Mouse (Mus musculus): ENCODE data around the gene Cpne2.

Gene Cpne2

DNA sequence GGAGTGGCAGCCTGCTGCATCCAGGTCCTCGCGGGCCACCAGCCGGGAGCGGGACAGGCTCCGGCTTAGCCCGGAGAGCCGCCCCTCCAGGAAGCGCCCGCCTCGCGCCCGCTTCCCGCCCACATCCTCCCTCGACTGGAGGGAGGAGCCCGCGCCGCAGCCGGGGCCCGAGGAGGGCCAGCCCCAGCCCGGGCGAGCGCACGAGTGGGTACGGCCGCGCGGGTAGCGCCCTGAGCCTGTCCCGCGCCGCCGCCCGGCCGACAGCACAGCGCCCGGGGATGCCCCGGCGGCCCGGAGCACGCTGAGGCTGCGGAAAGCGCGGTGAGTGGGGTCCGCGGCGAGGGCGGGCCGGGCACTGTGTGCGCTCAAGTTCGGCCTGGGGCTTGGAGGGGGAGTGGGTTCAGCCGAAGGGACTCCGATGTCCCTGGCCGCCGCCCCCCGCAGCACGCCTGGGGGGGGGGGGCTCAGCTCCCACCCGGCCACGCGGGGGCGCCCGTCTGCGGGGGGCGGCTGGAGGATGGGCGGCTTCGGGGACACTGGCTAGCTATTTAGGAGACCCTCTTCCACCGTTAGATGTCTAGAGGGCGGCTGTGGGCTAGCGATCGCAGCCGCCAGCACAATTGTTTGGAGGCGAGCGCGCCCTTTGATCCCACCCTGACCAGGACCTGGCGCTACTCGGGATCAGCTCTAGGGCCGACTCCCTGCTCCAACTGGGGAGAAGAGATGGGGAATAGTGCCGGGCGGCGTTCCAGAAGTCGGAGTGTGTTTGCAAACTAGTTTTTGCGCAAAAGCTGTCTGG lies at the start of gene Cpne2:
Cpne2 (plus strand) TSS at position 118 of the 799 bp plus-strand sequence.
- ATAC-seq (ENCODE audit: low TSS enrichment), result peak; percentile 67

GRCm38 (mm10) chr8:94485288-94485687 lies 47.5 kb upstream of the Cpne2 start:
- ATAC-seq (ENCODE audit: low TSS enrichment), result no peak

DNA sequence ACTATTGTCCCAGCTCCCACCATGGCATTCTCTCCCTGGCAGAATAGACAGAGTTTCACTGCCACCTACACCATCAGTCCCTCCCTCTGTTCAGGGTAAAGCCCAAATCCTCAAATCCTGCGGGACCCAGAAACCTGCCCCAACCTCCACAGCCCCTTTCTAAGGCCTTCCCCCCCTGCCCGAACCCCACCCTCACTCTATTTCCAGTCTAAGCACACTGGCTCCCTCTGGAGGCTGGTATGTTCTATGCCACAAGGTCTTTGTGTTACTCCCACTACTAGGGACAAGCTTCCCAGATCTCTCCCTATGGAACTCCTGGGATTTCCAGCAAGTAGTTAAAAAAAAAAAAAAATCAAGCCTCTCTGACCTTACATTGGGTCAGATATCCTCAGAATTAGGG lies 46.9 kb upstream of the Cpne2 start:
- peak; percentile 82 for ATAC-seq (ENCODE audit: low TSS enrichment)

- ATAC-seq (ENCODE audit: low TSS enrichment), result no peak
Observed at GRCm38 (mm10) chr8:94488016-94488415, 44.8 kb upstream of the Cpne2 start.

GRCm38 (mm10) chr8:94489809-94490483 lies 42.8 kb upstream of the Cpne2 start:
- ATAC-seq (ENCODE audit: low TSS enrichment), result no peak

DNA sequence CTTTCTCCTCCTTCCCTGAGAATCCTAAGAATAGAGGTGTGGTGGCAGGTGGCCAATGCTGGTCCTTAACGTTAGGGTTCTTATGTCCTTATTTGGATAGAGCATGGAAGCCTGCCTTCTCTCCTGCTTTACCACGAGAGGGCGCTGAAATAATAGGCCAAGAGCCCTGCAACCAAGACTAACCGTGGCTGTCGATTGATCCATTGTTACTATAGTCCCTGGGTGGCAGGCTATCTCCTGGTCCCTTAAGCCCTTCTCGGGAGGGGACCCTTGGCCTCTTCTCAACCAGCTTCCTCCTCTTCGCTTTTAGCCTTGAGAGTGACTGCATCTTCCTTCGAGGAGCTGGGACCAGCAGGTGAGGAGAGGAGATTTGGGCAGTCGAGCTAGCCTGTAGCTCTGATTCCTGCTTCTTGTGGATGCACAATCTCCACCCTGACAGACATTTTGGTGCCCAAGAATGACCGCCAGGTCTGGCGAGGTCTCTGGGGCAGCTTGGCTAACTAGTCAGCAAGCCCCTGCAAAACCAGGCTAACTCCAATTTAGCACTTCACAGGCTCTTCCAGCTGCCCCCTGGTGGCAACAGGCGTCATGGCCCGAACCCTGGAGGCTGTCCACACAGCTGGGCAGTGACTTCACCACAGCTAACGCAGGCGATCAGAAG lies 40.6 kb upstream of the Cpne2 start:
- peak; percentile 96 for ATAC-seq (ENCODE audit: low TSS enrichment)

GRCm38 (mm10) chr8:94493240-94493639 lies 39.5 kb upstream of the Cpne2 start:
- ATAC-seq (ENCODE audit: low TSS enrichment), result no peak

GRCm38 (mm10) chr8:94515430-94516208 lies 17.2 kb upstream of the Cpne2 start:
- ATAC-seq (ENCODE audit: low TSS enrichment), result no peak

DNA sequence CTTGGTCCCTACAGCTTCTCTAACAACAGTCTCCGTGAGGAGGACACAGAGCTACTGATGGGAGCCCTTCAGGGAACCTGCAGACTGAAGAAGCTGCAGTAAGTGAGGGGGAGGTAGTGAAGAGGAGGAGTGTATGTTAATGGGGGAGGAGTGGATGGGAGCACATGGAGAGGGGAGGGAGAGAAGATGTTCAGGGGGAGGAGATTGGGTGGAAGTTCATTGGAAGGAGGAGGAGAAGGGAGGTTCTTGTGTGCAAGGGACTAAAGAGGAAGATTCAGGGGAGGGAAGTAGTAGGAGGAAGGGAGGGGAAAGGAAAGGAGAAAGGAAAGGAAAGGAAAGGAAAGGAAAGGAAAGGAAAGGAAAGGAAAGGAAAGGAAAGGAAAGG lies 16.6 kb upstream of the Cpne2 start:
- ATAC-seq (ENCODE audit: low TSS enrichment), result no peak

GRCm38 (mm10) chr8:94516766-94517165 lies 16.0 kb upstream of the Cpne2 start:
- no peak for ATAC-seq (ENCODE audit: low TSS enrichment)

- no peak for ATAC-seq (ENCODE audit: low TSS enrichment)
Observed at GRCm38 (mm10) chr8:94518331-94518730, 14.5 kb upstream of the Cpne2 start.

DNA sequence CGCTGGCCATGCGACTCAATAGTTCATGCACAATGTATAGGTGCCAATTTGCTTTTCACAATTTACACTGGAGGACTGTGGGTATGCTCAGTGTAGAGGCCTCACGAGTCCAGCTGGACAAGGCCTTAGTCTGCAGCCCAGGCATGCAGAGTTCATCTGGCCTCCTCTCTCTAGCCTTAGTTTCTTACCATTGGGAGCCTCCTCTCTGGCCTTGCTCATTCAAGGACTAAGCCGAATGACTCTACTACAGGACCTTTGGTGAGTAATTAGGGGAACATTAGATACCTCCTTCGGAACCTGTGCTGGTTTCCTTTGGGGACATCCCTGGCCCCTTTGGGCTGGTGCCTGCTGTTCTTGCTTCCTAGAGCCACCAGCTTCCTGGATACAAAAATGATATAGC lies 13.8 kb upstream of the Cpne2 start:
- ATAC-seq (ENCODE audit: low TSS enrichment), result no peak

GRCm38 (mm10) chr8:94521481-94521880 lies 11.3 kb upstream of the Cpne2 start:
- ATAC-seq (ENCODE audit: low TSS enrichment), result no peak

DNA sequence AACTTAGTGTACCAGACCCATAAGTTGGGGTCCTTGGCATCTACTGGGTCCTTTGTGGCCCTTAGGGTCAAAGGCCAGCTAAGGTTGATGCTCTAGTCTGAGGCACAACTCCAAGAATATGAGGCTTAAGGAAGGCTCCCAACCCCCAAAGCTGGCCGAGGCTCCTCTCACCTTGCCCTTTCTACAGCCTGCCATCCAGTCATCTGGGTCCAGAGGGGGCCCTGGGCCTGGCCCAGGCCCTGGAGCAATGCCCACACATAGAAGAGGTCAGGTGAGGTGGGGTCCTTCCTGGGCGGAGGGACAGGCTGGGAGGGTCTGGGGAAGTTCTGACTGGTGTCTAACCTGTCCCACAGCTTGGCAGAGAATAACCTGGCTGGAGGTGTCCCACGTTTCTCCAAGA lies 10.3 kb upstream of the Cpne2 start:
- ATAC-seq (ENCODE audit: low TSS enrichment), result no peak

DNA sequence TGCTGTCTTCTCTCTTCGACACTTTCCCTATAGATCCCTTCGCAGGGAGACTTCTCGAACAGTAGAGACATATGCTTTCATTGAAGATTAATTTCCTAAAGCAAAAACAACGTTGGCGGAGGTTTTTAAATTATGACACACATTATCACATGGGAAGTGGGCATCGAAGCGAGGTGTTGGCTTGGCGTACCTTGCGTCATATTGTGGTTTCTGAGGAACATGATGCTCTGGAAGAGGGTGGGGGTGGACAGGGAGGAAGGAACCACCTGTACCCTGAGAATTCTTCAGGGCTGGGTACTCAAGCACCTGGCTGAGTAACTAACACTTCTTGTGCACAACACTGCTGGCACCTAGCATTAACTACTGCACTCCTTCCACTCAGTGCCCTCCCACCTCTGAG lies 8.2 kb upstream of the Cpne2 start:
- no peak for ATAC-seq (ENCODE audit: low TSS enrichment)

- no peak for ATAC-seq (ENCODE audit: low TSS enrichment)
Observed at GRCm38 (mm10) chr8:94527178-94527577, 5.6 kb upstream of the Cpne2 start.

DNA sequence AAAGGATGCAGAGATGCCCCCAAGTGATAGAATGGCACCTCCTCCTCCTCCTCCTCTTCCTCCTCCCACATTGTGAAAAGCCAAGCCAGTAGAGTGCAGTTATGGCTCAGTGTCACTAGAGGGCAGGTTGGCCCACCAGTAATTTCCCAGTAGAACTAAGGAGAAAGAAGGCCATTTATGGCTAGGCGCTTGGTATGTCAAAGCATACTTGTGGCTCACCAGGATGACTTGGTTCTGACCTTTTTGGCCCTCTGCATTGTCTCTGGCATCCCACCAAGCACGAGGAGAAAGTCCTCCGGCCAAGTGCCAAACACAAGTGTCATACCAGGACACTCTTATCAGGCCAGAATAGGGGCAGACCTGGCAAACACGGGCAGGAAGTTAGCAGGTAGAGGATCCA lies 4.5 kb upstream of the Cpne2 start:
- peak; percentile 55 for ATAC-seq (ENCODE audit: low TSS enrichment)

DNA sequence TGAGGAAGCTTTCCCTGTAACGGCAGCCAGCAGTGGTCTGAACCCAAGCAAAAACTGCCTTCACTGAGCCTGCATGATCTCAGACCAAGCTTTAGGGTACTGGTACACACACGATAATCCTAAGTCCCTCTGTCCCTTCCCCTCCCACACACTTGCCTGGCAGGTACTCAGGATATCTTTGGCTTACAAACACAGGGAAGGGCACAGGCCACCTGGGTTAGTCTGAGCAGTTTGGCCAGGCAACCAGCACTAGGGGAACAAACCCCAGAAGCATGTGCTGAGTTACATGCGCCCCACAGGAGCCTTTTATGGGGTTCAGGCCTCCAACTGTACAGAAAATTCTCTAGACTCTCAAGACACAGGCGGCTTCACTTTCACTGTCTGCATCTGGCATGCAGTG lies 2.9 kb upstream of the Cpne2 start:
- no peak for ATAC-seq (ENCODE audit: low TSS enrichment)

- ATAC-seq (ENCODE audit: low TSS enrichment), result no peak
Observed at GRCm38 (mm10) chr8:94530643-94531042, 2.1 kb upstream of the Cpne2 start.

DNA sequence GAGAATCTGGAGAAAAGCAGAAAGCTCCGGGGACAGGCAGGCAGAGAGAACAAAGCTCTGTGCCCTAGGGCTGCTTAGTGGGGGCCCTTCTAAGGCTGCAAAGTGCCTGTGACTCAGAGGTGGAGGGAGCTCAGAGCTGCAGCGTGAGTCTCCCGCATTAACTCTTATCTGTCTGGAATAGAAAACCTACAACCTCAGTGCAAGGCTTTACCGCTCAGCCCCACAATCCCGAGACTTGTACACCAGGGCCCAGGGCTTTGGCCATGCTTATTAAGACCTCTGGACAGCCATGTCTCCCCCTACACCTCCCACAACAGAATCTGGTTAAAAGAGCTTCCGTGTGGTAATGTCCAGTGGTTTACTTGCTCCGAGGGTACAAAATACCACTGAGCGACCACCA lies 790 bp upstream of the Cpne2 start:
- no peak for ATAC-seq (ENCODE audit: low TSS enrichment)

DNA sequence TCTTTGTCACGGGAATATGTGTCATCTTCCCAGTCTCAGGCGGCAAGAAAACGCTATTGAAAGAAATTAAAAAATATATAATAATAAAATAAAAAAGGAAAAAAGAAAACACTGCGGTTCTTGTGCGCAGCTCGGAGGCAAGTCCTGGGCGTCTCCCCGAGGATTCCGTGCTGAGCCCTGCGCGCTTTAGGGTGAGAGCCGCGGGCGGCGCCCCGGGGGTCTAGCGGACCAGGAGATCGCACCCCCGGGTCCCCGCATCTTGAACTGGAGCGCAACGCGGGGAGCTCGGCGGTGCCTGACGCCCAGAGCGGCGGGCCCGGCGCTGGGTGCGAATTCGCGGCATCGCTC lies 291 bp upstream of the Cpne2 start:
- ATAC-seq (ENCODE audit: low TSS enrichment), result 0 out of 2 replicates have a peak, but pooled peaks have one; percentile 15

GRCm38 (mm10) chr8:94534612-94535011 lies 1.8 kb downstream of the Cpne2 start:
- ATAC-seq (ENCODE audit: low TSS enrichment), result no peak
